Mouse (Mus musculus) stomach, postnatal 0 days (tissue): ENCODE data around the gene Kdm4a.

ENCODE experiments used
- CTCF ChIP-seq: IDR thresholded peaks from 2 replicates; pipeline ENCODE4 v1.5.1; 2016; ENCODE audit warnings: antibody characterized with exemption, low read depth, mild to moderate bottlenecking, moderate library complexity
- EP300 ChIP-seq: optimal IDR thresholded peaks from 2 replicates; pipeline ENCODE3; 2016; ENCODE audit warnings: antibody characterized with exemption

- TF ChIP-seq EP300 (no peak), CTCF (no peak)
Observed at GRCm38 (mm10) chr4:118144324-118144723, 35.5 kb downstream of the Kdm4a start.
